Mouse (Mus musculus) intestine, embryonic 14.5 days (tissue): ENCODE data around the gene Macrod2. TPM values are rescaled to one million over a fixed set of nuclear protein-coding genes. Genes with fewer than 3 reads are reported as not detected.
"Not testable (repeated sequence)": the region's sequence is repeated elsewhere in the genome, so short reads cannot be mapped to it uniquely, and the experiment has no call there.

Source experiments
- ATAC-seq: fragments of 200-750 bp; cut with Nextera tagmentation; replicated peaks from 2 replicates; pipeline ENCODE4 v1.8.0; 2017; ENCODE audit warnings: low read depth, moderate number of reproducible peaks, moderate TSS enrichment, moderate library complexity; ENCODE audit not compliant: low FRiP score, low TSS enrichment
- DNase-seq: peaks from one replicate; pipeline ENCODE4 v3.0.0-alpha.2; 2018; ENCODE audit warnings: low spot score
- H3K27ac ChIP-seq: fragments of 300-500 bp; sonication (generic); 2 replicates; pipeline ENCODE4 v1.5.1; 2014; ENCODE audit warnings: low read depth, mild to moderate bottlenecking, control low read depth
- H3K27me3 ChIP-seq: fragments of 300-500 bp; sonication (generic); replicated peaks from 2 replicates; pipeline ENCODE4 v1.6.1; 2014; ENCODE audit warnings: low read length, control low read depth; ENCODE audit not compliant: control insufficient read depth, insufficient read depth
- H3K36me3 ChIP-seq: fragments of 300-500 bp; sonication (generic); 2 replicates; pipeline ENCODE4 v1.6.1; 2014; ENCODE audit warnings: low read length, control low read depth; ENCODE audit not compliant: control insufficient read depth, insufficient read depth
- H3K4me1 ChIP-seq: fragments of 300-500 bp; sonication (generic); replicated peaks from 2 replicates; pipeline ENCODE4 v1.6.1; 2014; ENCODE audit warnings: low read length, control low read depth, mixed read lengths; ENCODE audit not compliant: control insufficient read depth, insufficient read depth
- H3K4me2 ChIP-seq: fragments of 300-500 bp; sonication (generic); 2 replicates; pipeline ENCODE4 v1.6.1; 2014; ENCODE audit warnings: low read length
- H3K4me3 ChIP-seq: fragments of 300-500 bp; sonication (generic); 2 replicates; pipeline ENCODE4 v1.5.1; 2014; ENCODE audit warnings: low read depth, low read length, control low read depth, mixed read lengths
- H3K9ac ChIP-seq: fragments of 300-500 bp; sonication (generic); 2 replicates; pipeline ENCODE4 v1.6.1; 2014; ENCODE audit warnings: mild to moderate bottlenecking, low read length
- H3K9me3 ChIP-seq: fragments of 300-500 bp; sonication (generic); 2 replicates; pipeline ENCODE4 v1.6.1; 2016; ENCODE audit warnings: low read length, control low read depth; ENCODE audit not compliant: control insufficient read depth
- WGBS: fragments of 180-500 bp; shearing (Covaris S2); extraction: QIAGEN DNeasy Blood & Tissue Kit; methylation state at CpG from one replicate; pipeline ENCODE4 v1.1.7; 2014; 5-methylcytosine and 5-hydroxymethylcytosine counted together
- polyA plus RNA-seq: library from polyadenylated mRNA; unstranded; fragments of >200 nt; fragmentation: Nextera tagmentation; extraction: Ambion mirVana; gene quantifications from 2 replicates; pipeline ENCODE4 v1.2.1, GENCODE M21; 2014

Macrod2 gene
- polyA plus RNA-seq, 1 experiment from 2014 or later = 30.6 TPM

GRCm38 (mm10) chr2:140732616-140733183 is 337.6 kb downstream of the Macrod2 start:
- ATAC-seq = no peak
- H3K9ac ChIP-seq = no peak overlapping the region
- no peak overlapping the region for H3K4me2 ChIP-seq
- WGBS = 35% methylated on average over 6 of the region's 6 CpGs
- no peak overlapping the region for H3K4me3 ChIP-seq
- H3K27ac ChIP-seq = no peak overlapping the region
- DNase-seq = no peak
- no peaks in the 10 kb centered on the region for H3K9me3 ChIP-seq
- no peaks in the 10 kb centered on the region for H3K36me3 ChIP-seq
- no peaks in the 10 kb centered on the region for H3K4me1 ChIP-seq
- H3K27me3 ChIP-seq = no peaks in the 10 kb centered on the region

- WGBS = 96% methylated on average over 5 of the region's 5 CpGs
Observed at GRCm38 (mm10) chr2:140740511-140740910, 345.4 kb downstream of the Macrod2 start.

GRCm38 (mm10) chr2:140742954-140743353 is 347.8 kb downstream of the Macrod2 start:
- not testable (repeated sequence) for H3K4me1 ChIP-seq, H3K4me2 ChIP-seq, H3K27me3 ChIP-seq, H3K36me3 ChIP-seq, H3K9ac ChIP-seq, H3K27ac ChIP-seq, DNase-seq, H3K4me3 ChIP-seq, ATAC-seq, H3K9me3 ChIP-seq
- WGBS = 66% methylated on average over 2 of the region's 2 CpGs

More at GRCm38 (mm10) chr2:140740511-140740910, 345.4 kb downstream of the Macrod2 start:
- H3K9me3 ChIP-seq = no peaks in the 10 kb centered on the region
- H3K4me3 ChIP-seq = no peak overlapping the region
- no peak for DNase-seq
- no peak for ATAC-seq
- no peak overlapping the region for H3K9ac ChIP-seq
- no peak overlapping the region for H3K4me2 ChIP-seq
- no peaks in the 10 kb centered on the region for H3K27me3 ChIP-seq
- H3K4me1 ChIP-seq = no peaks in the 10 kb centered on the region
- no peak overlapping the region for H3K27ac ChIP-seq
- H3K36me3 ChIP-seq = no peaks in the 10 kb centered on the region

DNA sequence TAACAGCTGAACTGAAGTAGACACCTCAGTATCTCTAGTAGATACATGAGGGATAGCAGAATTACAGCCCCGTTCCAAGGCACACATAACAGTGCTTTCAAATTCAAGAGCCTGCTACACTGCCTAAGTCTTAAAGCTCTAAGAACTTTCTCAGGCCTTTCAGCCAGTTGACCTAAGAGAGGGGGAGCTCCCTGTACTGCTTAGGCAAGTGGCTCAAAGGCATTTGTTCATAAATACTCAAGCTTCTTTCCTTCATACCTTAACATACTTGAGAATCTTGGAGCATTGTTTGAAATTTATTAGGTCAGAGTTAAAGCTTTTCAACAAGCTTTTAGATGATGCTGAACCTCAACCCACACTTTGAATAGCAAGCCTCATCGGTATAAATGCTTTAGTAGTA is 363.8 kb downstream of the Macrod2 start:
- Histone ChIP-seq H3K4me3 (no peak overlapping the region), H3K36me3 (no peaks in the 10 kb centered on the region), H3K9me3 (no peaks in the 10 kb centered on the region), H3K27ac (no peak overlapping the region), H3K4me2 (no peak overlapping the region), H3K4me1 (0 out of 2 replicates have a peak, but pooled peaks cover 4% of the 10 kb centered on the region), H3K9ac (no peak overlapping the region), H3K27me3 (no peaks in the 10 kb centered on the region)
- no peak for ATAC-seq
- WGBS = 82% methylated on average over 2 of the region's 2 CpGs
- no peak for DNase-seq

- ATAC-seq = peak; percentile 65; the same call in 1 of the 2 replicates
- Histone ChIP-seq H3K9me3 (no peaks in the 10 kb centered on the region), H3K9ac (no peak overlapping the region), H3K4me1 (0 out of 2 replicates have a peak, but pooled peaks cover 6% of the 10 kb centered on the region), H3K36me3 (no peaks in the 10 kb centered on the region), H3K4me3 (no peak overlapping the region), H3K27ac (no peak overlapping the region), H3K4me2 (no peak overlapping the region), H3K27me3 (no peaks in the 10 kb centered on the region)
- DNase-seq = no peak
Observed at GRCm38 (mm10) chr2:140759732-140760131, 364.6 kb downstream of the Macrod2 start.

DNA sequence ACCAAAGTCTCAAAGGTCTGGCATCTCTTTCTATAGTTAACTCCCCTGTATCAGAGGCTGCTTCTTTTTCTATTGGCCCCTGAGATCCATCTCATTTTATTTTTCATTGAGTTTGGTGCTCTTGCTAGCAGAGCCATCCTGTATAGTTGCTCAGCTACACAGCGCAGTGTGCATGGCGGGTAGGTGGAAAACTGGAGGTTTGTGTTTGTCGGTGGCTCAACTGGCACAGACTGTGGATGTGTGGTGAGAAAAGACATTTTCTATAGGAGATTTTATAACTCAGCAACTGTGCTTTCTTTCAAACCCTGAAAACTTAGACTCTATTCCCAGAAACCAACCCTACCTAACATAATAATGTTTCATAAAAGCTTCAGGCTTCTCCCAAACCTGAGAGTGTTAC is 365.0 kb downstream of the Macrod2 start:
- no peaks in the 10 kb centered on the region for H3K36me3 ChIP-seq
- no peak overlapping the region for H3K27ac ChIP-seq
- no peak overlapping the region for H3K4me3 ChIP-seq
- ATAC-seq (no peak), DNase-seq (no peak)
- H3K9ac ChIP-seq = no peak overlapping the region
- no peaks in the 10 kb centered on the region for H3K9me3 ChIP-seq
- 0 out of 2 replicates have a peak, but pooled peaks cover 6% of the 10 kb centered on the region for H3K4me1 ChIP-seq
- 96% methylated on average over 3 of the region's 3 CpGs for WGBS
- H3K4me2 ChIP-seq = no peak overlapping the region
- H3K27me3 ChIP-seq = no peaks in the 10 kb centered on the region

DNA sequence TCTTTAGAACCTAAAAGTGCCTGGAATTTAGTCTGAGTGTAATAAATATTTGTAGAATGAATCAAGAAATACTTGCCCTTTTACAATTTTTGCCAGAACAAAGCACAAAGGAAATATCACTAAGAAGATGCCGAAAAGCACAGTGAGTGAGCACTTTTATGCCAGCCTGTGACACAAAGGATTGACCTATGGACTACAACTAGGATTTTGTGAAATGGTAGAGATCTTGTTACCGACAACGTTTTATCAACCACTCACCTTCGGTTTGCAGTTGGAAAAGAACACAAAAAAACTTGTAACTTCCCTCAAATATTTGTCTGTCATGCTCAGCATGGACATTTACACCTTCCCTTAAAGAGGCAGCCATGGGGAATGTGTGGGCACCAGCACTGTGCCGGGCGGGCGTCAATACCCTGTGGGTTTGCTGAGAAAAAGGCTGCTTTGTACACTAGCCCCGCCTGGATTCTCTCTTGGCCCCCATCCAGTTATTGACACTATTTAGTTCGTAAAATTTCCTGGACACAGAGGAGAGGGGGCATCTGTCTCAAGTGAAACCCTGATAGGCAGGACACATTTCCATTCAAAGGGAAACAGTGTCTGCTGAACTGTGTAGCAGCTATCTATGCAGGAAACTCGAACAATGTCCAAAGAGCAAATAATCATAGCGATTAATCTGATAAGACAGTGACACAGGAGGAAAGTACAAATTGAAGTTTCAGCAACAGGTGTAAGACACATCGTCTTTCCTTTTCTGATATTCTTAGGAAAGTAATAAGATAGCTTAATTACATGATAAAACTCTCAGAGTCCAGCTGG is 368.2 kb downstream of the Macrod2 start:
- Histone ChIP-seq H3K36me3 (no peaks in the 10 kb centered on the region), H3K4me3 (no peak overlapping the region), H3K9ac (no peak overlapping the region), H3K4me2 (peak overlapping the region; percentile 24), H3K4me1 (0 out of 2 replicates have a peak, but pooled peaks cover 6% of the 10 kb centered on the region), H3K27ac (0 out of 2 replicates have a peak overlapping the region, but pooled peaks have one; percentile 9), H3K9me3 (no peaks in the 10 kb centered on the region), H3K27me3 (no peaks in the 10 kb centered on the region)
- ATAC-seq (peak; percentile 63), DNase-seq (peak; percentile 61)
- WGBS = 61% methylated on average over 12 of the region's 12 CpGs

DNA sequence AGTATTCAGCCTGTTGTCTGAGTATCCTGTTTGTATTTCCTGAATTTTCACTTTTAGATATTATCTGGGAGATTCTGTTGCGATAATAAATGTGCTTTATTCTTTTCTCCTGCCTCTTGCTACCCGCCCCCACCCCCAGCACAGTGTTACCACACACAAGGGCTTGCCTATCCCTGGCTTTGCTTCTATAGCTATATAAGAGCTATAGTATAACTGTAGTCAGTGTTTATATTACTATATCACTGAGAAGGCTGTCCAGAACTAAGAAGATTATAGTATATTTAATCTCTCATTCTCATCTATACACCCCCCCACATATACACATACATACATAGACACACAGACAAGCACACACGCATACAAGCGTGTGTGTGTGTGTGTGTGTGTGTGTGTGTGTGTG is 374.4 kb downstream of the Macrod2 start:
- no peaks in the 10 kb centered on the region for H3K4me1 ChIP-seq
- H3K36me3 ChIP-seq = no peaks in the 10 kb centered on the region
- no peak overlapping the region for H3K27ac ChIP-seq
- no peaks in the 10 kb centered on the region for H3K27me3 ChIP-seq
- no peak overlapping the region for H3K4me2 ChIP-seq
- DNase-seq = no peak
- no peak for ATAC-seq
- 85% methylated on average over 4 of the region's 4 CpGs for WGBS
- no peak overlapping the region for H3K4me3 ChIP-seq
- H3K9ac ChIP-seq = no peak overlapping the region
- H3K9me3 ChIP-seq = no peaks in the 10 kb centered on the region
